Mouse (Mus musculus): Measurements from ENCODE around the gene Fbl. TPM values are rescaled to one million over a fixed set of nuclear protein-coding genes. Genes with fewer than 3 reads are reported as not detected.
A peak's percentile ranks its signal among the peaks of the same experiment; 100 is the strongest.
"Not testable (repeated sequence)": the region's sequence is repeated elsewhere in the genome, so short reads cannot be mapped to it uniquely, and the experiment has no call there.

The Fbl gene
- polyA plus RNA-seq (2014; fragmentation: Nextera tagmentation; extraction: Ambion mirVana), result 39.5 and 42.9 TPM in 2 replicates

DNA sequence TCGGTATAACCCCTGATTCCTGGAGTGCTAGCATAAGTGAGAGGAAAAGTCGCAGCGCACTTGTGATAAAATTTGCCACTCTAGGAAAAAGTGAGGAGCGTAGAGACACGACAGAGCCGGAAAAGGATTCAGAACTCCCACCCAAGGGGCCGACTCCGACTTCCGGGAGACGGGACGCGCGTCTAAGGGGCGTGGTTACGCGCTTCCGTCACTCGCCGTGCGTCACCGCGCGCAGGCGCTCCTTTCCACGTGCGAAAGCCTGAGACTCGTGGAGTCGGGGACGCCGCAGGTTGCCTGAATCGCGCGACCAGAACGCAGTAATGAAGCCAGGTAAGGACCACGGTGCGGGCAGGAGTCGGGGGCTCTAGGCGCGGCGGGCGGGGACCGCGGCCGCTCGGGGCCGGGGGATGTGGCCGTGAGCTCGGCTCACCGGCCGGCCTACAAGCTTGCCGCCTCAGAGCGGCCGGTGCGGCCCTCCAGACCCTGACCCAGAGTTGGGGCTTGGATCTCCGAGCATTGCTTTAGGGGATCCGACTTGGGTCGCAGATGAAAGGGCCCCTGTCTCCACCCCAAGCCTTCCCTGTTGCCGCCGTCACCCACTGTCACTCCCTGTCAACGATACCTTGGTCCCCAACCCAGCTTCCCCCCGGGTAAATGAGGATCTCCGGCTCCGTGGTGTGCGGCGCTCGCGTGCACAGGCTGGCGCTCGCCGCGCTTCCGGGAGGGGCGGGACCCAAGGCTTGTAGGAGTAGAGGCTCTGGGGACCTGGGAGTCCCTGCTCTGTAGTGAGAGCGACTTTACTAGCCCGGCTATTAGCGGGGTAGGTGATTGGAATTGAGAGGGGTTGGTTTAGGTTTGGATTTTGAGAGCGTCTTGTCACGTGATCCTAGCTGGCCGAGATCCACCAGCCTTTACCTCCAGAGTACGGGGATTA lies at the start of gene Fbl:
Gene Fbl (plus strand): TSS at position 222 of the 934 bp plus-strand sequence.
- H3K9ac ChIP-seq (ENCODE audit: low read length), result peak within 1 kb of the TSS; percentile 72
- peaks cover 14% of the 10 kb centered on the region; the same call in 1 of the 2 replicates for H3K4me1 ChIP-seq (replicated peaks; ENCODE audit: control insufficient read depth, insufficient read depth, low read length)
- H3K27ac ChIP-seq (ENCODE audit: low read depth, low read length), result peak within 1 kb of the TSS; percentile 25
- no peaks in the 10 kb centered on the region for H3K36me3 ChIP-seq (ENCODE audit: control insufficient read depth, insufficient read depth, low read length)
- under 1% methylated on average over 72 of the region's 80 CpGs for WGBS
- DNase-seq (ENCODE audit: low spot score) (peak; percentile 95), ATAC-seq (replicated peaks; ENCODE audit: low FRiP score) (peak; percentile 91)
- H3K4me2 ChIP-seq (ENCODE audit: low read depth, low read length, severe bottlenecking), result peak within 1 kb of the TSS; percentile 93
- peak within 1 kb of the TSS; percentile 58 for H3K4me3 ChIP-seq (ENCODE audit: low read depth, low read length)
- no peaks in the 10 kb centered on the region; the same call in 1 of the 2 replicates for H3K9me3 ChIP-seq (ENCODE audit: control insufficient read depth, low read length)
- H3K27me3 ChIP-seq (ENCODE audit: control insufficient read depth, insufficient read depth, low read length), result no peaks in the 10 kb centered on the region

DNA sequence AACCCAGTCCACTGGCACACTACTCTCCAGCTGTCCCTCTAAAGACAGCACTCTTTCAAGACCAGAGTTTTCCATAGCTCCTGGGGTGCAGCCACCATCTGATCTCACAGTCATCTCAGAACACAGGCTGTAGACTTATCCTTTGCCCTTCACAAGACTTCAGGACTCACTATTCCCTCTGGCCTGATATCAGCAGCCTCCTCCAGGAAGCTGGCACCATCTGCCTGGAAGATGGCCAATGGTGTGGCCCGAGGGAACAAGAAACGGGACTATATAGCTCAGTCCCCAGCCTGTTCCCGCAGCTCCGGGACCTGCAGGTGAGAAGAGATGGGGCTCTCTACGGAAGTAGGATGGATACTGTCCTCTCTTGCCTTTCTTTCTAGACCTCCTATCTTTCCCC lies 40.3 kb upstream of the Fbl start, which contains the start of gene 9530053A07Rik:
Gene 9530053A07Rik (plus strand): TSS at position 301 of the 400 bp plus-strand sequence.
- 86% methylated on average over 5 of the region's 5 CpGs for WGBS
- H3K36me3 ChIP-seq (ENCODE audit: control insufficient read depth, insufficient read depth, low read length), result no peaks in the 10 kb centered on the region
- no peaks in the 10 kb centered on the region for H3K4me1 ChIP-seq (replicated peaks; ENCODE audit: control insufficient read depth, insufficient read depth, low read length)
- no peak for DNase-seq (ENCODE audit: low spot score)
- ATAC-seq (replicated peaks; ENCODE audit: low FRiP score), result no peak
- no peak within 1 kb of the TSS for H3K9ac ChIP-seq (ENCODE audit: low read length)
- no peak within 1 kb of the TSS for H3K4me2 ChIP-seq (ENCODE audit: low read depth, low read length, severe bottlenecking)
- no peaks in the 10 kb centered on the region for H3K27me3 ChIP-seq (ENCODE audit: control insufficient read depth, insufficient read depth, low read length)
- no peak within 1 kb of the TSS for H3K4me3 ChIP-seq (ENCODE audit: low read depth, low read length)
- H3K9me3 ChIP-seq (ENCODE audit: control insufficient read depth, low read length), result no peaks in the 10 kb centered on the region
- H3K27ac ChIP-seq (ENCODE audit: low read depth, low read length), result no peak within 1 kb of the TSS

DNA sequence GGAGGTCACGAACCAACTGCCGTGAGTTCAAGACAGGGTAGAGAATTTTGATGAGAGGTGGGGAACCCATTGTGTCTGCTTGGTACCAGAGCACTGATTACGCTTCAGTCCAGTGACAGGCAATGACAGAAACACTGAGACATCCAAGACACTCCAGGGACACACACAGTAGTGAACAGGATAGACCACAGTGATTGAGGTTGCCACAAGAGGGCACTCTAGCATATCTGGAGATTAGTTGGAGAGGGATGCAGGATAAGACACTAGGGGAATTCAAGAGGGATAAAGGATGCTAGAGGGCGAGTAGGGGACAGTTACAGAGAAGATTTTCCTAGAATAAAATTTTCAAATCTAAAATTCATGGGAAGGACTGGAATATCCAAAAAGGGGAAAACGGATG lies 31.9 kb upstream of the Fbl start:
- WGBS, result 61% methylated on average over 5 of the region's 5 CpGs
- H3K27ac ChIP-seq (ENCODE audit: low read depth, low read length), result no peak overlapping the region
- H3K4me2 ChIP-seq (ENCODE audit: low read depth, low read length, severe bottlenecking), result no peak overlapping the region
- no peak overlapping the region for H3K4me3 ChIP-seq (ENCODE audit: low read depth, low read length)
- H3K9me3 ChIP-seq (ENCODE audit: control insufficient read depth, low read length), result no peaks in the 10 kb centered on the region
- no peak for DNase-seq (ENCODE audit: low spot score)
- H3K4me1 ChIP-seq (replicated peaks; ENCODE audit: control insufficient read depth, insufficient read depth, low read length), result no peaks in the 10 kb centered on the region
- no peak overlapping the region for H3K9ac ChIP-seq (ENCODE audit: low read length)
- no peaks in the 10 kb centered on the region for H3K36me3 ChIP-seq (ENCODE audit: control insufficient read depth, insufficient read depth, low read length)
- no peaks in the 10 kb centered on the region for H3K27me3 ChIP-seq (ENCODE audit: control insufficient read depth, insufficient read depth, low read length)
- ATAC-seq (replicated peaks; ENCODE audit: low FRiP score), result no peak

DNA sequence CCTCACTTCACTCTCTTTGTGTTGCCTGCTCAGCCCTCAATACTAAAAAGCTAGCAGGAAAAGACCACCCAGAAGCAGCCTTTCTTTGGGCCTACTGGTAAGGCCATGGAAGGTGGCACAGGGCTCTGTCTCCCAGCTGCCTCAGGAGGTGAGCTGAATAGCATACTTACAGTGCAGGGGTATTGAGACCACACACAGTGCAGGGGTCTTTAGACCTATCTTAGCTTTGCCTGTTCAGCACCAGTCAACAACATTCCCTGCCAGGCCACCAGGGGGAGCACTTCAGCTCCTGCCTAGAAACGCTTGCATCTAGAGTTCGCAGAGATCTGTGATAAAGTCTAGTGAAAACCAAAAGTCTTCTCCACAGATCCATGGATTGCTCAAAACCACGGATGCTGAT lies 21.2 kb upstream of the Fbl start:
- DNase-seq (ENCODE audit: low spot score), result peak; percentile 83
- ATAC-seq (replicated peaks; ENCODE audit: low FRiP score), result peak; percentile 89
- Histone ChIP-seq H3K27ac (ENCODE audit: low read depth, low read length) (peak overlapping the region; percentile 25; the same call in 1 of the 2 replicates), H3K4me1 (replicated peaks; ENCODE audit: control insufficient read depth, insufficient read depth, low read length) (peaks cover 3% of the 10 kb centered on the region; the same call in 1 of the 2 replicates), H3K4me2 (ENCODE audit: low read depth, low read length, severe bottlenecking) (no peak overlapping the region), H3K9me3 (ENCODE audit: control insufficient read depth, low read length) (no peaks in the 10 kb centered on the region; the same call in 1 of the 2 replicates), H3K36me3 (ENCODE audit: control insufficient read depth, insufficient read depth, low read length) (no peaks in the 10 kb centered on the region), H3K9ac (ENCODE audit: low read length) (no peak overlapping the region), H3K27me3 (ENCODE audit: control insufficient read depth, insufficient read depth, low read length) (no peaks in the 10 kb centered on the region), H3K4me3 (ENCODE audit: low read depth, low read length) (no peak overlapping the region)
- 20% methylated on average over 3 of the region's 3 CpGs for WGBS

DNA sequence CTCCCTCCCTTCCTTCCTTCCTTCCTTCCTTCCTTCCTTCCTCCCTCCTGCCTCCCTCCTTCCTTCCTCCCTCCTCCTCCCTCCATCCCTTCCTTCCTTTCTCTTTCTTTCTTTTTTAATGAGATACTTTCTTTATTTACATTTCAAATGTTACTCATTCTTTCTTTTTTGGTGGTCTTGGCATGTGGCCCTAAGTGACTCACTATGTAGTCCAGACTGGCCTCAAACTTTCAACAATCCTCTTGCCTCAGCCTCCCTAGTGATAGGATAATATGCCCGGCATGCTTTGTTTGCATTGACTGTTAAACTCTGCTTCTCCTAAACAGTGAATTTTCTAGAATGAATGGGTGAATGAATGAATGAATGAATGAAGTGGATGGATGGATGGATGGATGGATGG lies 19.7 kb upstream of the Fbl start:
- DNase-seq (ENCODE audit: low spot score), result no peak
- 93% methylated on average over 1 of the region's 1 CpGs for WGBS
- ATAC-seq (replicated peaks; ENCODE audit: low FRiP score), result no peak
- Histone ChIP-seq H3K4me1 (replicated peaks; ENCODE audit: control insufficient read depth, insufficient read depth, low read length) (peaks cover 3% of the 10 kb centered on the region; the same call in 1 of the 2 replicates), H3K4me3 (ENCODE audit: low read depth, low read length) (no peak overlapping the region), H3K27ac (ENCODE audit: low read depth, low read length) (no peak overlapping the region), H3K27me3 (ENCODE audit: control insufficient read depth, insufficient read depth, low read length) (no peaks in the 10 kb centered on the region), H3K9ac (ENCODE audit: low read length) (no peak overlapping the region), H3K4me2 (ENCODE audit: low read depth, low read length, severe bottlenecking) (no peak overlapping the region), H3K9me3 (ENCODE audit: control insufficient read depth, low read length) (no peaks in the 10 kb centered on the region), H3K36me3 (ENCODE audit: control insufficient read depth, insufficient read depth, low read length) (no peaks in the 10 kb centered on the region)

DNA sequence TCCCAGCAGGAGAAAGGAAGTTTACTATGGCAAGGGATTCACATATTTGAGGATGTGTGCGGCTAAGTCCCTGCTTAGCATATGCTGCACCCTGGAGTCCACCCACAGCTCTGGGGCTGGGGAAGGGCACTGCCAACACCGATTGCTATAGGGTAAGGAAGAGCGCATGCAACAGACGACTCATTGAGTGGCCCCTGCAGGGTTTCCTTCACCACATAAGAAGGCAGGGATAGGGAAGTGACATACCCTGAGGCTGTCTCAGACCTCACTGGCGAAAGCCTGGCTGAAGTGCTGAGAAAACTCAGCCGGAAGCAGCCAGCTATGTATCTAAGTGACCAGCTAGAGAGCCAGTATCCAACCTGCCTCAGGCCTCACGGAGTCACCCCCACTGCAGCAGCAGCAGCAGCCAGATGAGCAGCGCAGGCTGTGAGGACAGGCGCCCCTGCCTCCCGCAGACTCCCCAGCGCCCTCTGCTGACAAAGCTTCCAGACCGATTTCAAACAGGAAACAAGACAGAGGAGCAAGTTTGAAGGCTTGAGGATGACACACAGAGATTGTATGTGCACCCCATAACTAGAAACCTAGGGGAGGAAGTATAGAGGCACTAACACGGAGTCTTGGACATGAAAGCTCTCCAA lies 17.8 kb upstream of the Fbl start:
- Histone ChIP-seq H3K9me3 (ENCODE audit: control insufficient read depth, low read length) (no peaks in the 10 kb centered on the region), H3K4me3 (ENCODE audit: low read depth, low read length) (no peak overlapping the region), H3K27me3 (ENCODE audit: control insufficient read depth, insufficient read depth, low read length) (no peaks in the 10 kb centered on the region), H3K27ac (ENCODE audit: low read depth, low read length) (no peak overlapping the region), H3K9ac (ENCODE audit: low read length) (no peak overlapping the region), H3K4me1 (replicated peaks; ENCODE audit: control insufficient read depth, insufficient read depth, low read length) (peaks cover 3% of the 10 kb centered on the region; the same call in 1 of the 2 replicates), H3K36me3 (ENCODE audit: control insufficient read depth, insufficient read depth, low read length) (no peaks in the 10 kb centered on the region), H3K4me2 (ENCODE audit: low read depth, low read length, severe bottlenecking) (no peak overlapping the region)
- no peak for ATAC-seq (replicated peaks; ENCODE audit: low FRiP score)
- WGBS, result 18% methylated on average over 13 of the region's 13 CpGs
- DNase-seq (ENCODE audit: low spot score), result peak; percentile 77

- H3K4me3 ChIP-seq (ENCODE audit: low read depth, low read length), result not testable (repeated sequence)
Observed at GRCm38 (mm10) chr7:28153595-28153994, 15.9 kb upstream of the Fbl start.

GRCm38 (mm10) chr7:28159292-28159691 lies 10.2 kb upstream of the Fbl start:
- Histone ChIP-seq H3K9me3 (ENCODE audit: control insufficient read depth, low read length) (no peaks in the 10 kb centered on the region), H3K4me2 (ENCODE audit: low read depth, low read length, severe bottlenecking) (no peak overlapping the region), H3K9ac (ENCODE audit: low read length) (no peak overlapping the region), H3K36me3 (ENCODE audit: control insufficient read depth, insufficient read depth, low read length) (no peaks in the 10 kb centered on the region), H3K27me3 (ENCODE audit: control insufficient read depth, insufficient read depth, low read length) (no peaks in the 10 kb centered on the region), H3K27ac (ENCODE audit: low read depth, low read length) (no peak overlapping the region), H3K4me1 (replicated peaks; ENCODE audit: control insufficient read depth, insufficient read depth, low read length) (no peaks in the 10 kb centered on the region), H3K4me3 (ENCODE audit: low read depth, low read length) (no peak overlapping the region)
- DNase-seq (ENCODE audit: low spot score), result no peak
- WGBS, result 79% methylated on average over 6 of the region's 6 CpGs
- no peak for ATAC-seq (replicated peaks; ENCODE audit: low FRiP score)

More at GRCm38 (mm10) chr7:28153595-28153994, 15.9 kb upstream of the Fbl start:
- H3K27me3 ChIP-seq (ENCODE audit: control insufficient read depth, insufficient read depth, low read length); DNase-seq (ENCODE audit: low spot score); H3K36me3 ChIP-seq (ENCODE audit: control insufficient read depth, insufficient read depth, low read length); ATAC-seq (replicated peaks; ENCODE audit: low FRiP score); H3K9ac ChIP-seq (ENCODE audit: low read length); H3K27ac ChIP-seq (ENCODE audit: low read depth, low read length); H3K4me2 ChIP-seq (ENCODE audit: low read depth, low read length, severe bottlenecking); H3K4me1 ChIP-seq (replicated peaks; ENCODE audit: control insufficient read depth, insufficient read depth, low read length); H3K9me3 ChIP-seq (ENCODE audit: control insufficient read depth, low read length): not testable (repeated sequence)
- WGBS, result 53% methylated on average over 5 of the region's 5 CpGs

Measured in forebrain, embryonic 11.5 days (tissue).